Mouse (Mus musculus): Measurements from ENCODE around the gene Pla2g3.

Pla2g3 gene

DNA sequence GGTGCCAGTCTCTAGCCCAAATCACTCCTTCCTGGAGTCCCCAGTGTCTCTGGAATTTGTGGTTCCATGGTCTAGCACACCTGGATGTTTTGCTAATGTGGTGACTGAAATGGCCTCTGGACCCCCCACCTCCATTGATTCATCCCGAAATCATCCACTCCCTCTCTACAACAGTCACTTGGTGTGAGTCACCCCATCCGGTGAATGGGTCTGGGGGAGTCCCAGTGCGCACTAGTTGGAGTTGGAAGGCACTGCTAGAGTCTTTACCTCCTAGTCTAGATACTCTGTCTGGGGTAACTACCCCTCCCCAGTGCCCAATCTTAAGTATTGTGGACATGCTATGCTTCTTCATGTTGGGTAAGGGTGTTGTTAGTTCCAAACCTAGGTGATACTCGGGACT lies 50.3 kb downstream of the Pla2g3 start:
- no peak for DNase-seq (ENCODE audit: low spot score)

DNA sequence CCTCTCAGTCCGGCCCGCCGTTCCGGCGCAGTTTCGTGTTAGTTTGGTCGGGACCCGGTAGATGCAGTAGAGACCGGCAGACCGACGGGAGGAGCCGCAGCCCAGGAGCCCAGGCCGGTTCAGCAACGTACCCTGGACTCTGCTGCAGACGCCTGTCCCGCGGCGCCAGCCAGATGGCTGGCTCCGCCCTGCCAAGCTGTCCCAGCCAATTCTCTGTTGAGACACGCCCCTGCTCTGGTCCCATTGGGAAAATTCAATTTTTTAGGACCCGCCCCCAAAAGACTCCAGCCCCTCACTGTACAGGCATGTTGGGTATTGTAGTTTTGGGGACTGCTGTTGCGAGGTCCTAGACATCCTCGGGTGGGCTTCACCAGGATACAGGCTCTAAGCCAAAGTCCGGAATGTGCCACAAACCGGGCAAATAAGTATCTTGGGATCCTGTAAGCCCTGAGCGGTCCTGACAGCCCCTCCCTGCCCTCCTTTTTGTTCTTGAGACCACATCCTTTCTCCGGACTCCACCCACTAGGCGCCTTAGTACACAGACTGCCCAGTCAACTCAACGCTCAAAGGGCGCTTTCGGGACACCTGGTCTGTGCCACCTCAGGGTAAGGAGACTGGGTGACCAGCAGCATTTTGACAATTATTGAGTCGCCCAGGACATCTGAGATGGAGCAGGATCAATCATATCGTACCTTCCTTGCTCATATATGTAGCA lies 51.2 kb downstream of the Pla2g3 start:
- DNase-seq (ENCODE audit: low spot score): peak; percentile 96

DNA sequence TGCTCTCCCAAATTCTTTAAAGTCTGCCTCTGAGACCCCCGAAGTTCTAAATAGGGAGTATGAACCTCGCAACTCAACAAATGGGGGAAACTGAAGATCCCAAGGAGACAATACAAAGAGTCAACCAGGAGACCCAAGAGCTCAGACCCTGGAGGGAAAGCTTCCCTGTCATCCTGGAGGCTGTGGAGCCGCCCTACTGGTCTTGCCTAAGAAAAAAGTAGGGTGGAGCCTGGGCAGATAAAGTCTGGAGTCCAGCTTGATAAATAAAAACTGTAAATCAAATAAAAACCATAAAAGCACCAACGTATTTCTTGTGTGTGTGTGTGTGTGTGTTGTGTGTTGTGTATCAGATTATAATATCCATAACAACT lies 51.7 kb downstream of the Pla2g3 start:
- peak; percentile 20 for DNase-seq (ENCODE audit: low spot score)

DNA sequence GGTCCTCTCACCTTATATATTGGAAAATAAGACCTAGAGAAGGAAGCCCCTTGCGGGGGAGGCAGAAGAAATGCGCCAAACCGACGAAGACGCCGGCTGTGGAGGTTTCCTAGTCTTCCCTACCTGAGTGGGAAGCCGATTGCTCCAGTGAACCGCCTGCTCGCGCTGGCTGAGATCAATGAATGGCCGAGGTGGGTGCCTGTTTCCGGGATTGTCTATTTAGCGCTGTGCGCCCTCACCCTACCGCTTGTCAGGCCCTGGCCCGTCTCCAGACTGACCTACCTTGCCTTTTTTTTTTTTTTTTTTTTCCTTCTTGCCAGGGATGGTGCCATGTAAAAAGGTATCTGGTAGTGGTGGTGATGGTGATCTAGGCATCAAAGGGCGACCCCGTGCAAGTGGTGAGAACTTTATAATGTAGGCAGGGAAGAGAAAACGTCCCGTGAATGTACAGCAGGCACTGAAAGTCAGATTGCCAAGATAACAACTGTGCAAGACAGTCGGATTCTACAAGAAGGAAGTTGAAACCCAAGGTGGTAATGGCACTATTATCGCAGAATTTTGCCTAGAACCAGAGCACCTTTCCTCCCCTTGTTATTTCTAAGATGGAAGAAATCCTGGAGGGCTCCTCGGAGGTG lies 52.5 kb downstream of the Pla2g3 start, which contains the start of gene Smtn:
Gene Smtn (minus strand): TSS at position 162 of the 635 bp plus-strand sequence.
- no peak for DNase-seq (ENCODE audit: low spot score)

DNA sequence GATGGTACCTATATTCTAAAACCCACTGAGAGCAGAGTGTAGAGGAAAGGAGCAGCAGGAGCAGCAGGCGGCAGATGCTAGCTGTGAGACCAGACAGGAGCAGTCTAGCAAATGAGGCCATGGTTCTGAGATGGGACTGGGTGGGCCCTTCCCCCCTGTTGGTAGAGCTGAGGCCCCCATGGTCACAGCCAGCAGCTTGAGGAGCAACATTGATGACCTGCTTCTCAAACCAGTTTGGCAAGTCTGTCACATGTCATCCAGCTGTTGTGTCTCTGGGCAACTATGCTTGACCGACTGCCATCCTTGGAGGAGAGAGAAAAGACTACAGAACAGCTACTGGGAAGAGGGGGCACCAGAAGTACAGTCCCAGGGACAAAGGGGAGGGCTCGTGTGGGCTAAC lies 53.8 kb downstream of the Pla2g3 start:
- DNase-seq (ENCODE audit: low spot score): no peak

DNA sequence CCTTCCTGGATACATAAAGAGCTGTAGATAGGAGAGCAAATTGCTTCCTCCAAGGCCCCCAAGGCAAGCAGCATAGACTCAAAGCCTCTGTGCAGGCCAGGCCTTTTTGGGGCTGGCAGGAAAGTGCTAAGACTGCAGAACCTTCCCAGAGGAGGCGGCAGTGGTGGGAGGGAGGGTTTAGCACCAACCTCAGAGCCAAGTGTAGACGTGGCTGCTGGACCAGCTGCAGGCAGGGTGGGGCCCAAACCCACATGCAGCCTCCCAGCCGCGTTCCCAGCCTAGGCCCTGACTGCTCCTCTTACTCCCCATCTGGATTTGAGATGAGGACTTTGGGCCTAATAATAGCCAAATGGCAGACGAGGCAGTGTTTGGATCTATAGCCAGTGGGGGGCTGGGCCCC lies 54.9 kb downstream of the Pla2g3 start:
- no peak for DNase-seq (ENCODE audit: low spot score)

DNA sequence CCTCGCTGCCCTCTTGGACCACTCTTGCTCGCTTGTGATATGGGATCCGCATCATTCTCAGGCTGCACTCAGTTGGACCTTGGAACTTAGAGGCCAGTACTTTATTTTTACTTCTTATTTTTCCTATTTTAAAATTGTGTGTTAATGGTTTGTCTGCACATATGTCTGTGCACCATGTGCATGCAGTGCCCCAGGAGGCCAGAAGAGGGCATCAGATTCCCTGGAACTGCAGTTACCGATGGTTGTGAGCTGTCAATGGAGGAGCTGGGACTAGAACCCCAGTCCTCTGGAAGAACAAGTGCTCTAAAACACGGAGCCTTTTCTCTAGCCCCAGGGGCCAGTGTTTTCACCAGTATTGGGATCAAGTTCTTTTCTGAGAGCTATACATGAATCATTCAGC lies 56.3 kb downstream of the Pla2g3 start:
- DNase-seq (ENCODE audit: low spot score): no peak

DNA sequence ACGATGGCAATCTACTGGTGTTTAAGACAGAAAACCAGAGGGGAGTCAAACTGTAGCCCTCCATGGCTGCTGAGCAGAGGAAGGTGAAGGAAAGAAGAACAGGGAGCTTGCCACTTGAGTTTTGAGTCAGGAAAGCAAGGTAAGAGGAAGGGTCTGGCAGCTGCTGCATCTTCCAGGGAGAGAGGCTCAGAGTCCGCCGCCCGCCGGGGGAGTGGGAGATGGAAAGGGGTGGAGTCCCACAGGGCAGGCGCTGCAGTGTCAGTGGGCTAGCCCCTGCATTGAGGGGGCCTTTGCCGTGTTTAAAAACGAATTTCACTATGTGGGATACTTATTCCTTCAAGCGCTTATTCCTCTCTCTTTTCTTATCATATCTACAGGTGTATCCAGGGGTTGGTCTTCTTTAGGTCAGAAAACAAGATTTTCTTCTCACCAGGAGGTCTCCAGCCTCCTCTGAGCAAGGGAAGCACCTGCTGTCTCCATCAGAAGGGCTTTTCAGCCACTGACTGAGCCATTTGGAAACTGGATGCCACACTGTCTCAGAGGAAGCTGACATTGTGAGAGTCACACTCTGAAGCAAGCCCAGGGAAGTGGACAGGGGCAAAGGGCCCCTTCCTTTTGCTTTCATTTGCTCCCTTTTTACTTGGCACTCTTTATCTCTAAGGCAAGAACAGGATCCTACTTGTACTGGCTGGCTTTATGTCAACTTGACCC lies 57.6 kb downstream of the Pla2g3 start:
- no peak for DNase-seq (ENCODE audit: low spot score)

DNA sequence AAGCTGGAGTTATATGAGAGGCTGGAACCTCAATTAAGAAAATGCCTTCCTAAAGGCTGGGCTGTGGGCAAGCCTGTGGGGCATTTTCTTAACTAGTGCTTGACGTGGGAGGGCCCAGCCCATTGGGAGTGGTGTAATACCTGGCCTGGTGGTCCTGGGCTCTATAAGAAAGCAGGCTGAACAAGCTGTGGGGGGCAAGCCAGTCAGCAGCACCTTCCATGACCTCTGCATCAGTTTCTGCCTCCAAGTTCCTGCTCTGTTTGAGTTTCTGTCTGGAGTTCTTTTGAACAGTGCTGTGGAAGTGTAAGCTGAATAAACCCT lies 58.1 kb downstream of the Pla2g3 start:
- no peak for DNase-seq (ENCODE audit: low spot score)

DNA sequence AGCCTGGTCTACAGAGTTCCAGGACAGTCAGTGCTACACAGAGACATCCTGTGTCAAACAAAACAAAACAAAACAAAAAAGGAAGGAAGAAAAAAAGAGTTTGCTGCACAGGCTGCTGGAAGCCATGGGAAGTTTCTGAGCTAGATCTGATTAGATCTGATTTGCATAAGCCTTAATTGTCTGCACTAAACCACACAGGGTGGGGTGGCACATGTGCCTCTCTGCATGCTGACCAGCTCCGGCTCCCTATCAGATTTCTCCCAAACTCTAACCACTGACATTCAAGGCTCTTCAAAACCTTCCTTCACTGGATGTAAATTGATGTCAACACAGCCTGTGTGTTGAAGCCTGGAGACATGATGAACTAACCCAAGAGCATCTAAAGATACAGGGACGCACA lies 59.0 kb downstream of the Pla2g3 start:
- DNase-seq (ENCODE audit: low spot score): no peak

DNA sequence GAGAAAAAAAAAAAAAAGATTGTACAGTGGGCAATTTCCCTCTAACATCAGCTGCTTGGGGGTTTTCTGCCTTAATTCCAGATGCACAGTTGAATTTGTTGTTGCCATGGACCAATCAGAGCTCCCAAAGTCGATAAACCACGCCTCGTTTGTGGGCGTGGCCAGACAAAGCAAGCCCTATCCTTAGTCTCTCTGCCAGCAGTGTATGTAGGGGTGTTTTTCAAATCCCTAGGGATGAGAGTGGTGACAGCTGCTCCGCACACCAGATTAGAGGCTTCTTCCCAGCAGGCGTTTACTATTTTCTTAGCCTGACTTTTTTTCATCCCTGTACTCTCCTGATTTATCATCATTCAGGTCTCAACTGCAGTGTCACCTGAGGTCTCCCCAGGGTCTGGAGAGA lies 59.9 kb downstream of the Pla2g3 start:
- DNase-seq (ENCODE audit: low spot score): peak; percentile 30

DNA sequence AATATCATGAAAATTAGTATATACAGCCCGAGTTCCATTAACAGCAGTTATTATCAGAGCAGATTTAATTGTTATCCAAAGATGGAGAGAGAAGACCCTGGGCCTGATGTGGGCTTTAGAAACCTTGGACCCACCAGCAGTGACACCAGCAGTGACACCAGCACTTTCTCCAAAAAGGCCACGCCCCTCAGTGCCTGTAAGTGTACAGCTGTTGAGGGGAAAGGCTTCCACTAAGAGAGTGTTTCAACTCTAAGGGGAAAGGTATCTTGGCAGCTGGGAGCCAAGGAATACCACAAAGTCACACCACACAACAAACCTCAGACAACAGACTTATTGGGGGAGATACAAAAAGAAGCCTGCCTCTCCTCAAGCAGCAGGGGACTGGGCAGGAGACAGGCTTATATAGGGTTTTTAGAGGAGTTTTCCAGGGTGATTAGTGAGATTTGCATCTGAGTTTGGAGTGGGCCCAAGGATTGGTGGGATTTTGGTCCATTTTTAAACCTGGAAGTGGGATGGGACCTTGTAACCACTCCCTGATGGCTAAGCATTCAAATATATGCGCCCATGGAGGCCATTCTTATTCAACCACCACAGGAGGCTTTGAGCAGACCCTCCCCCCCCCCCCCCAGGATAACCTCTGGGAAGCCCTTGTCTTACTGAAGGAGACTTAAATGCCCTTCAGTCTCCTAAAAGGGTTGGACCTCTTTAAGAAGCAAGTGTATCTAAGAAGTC lies 60.6 kb downstream of the Pla2g3 start:
- no peak for DNase-seq (ENCODE audit: low spot score)

All from MN1 (cell line).